ENCODE assay signal across 34 mouse cellular contexts in the genomic region with DNA sequence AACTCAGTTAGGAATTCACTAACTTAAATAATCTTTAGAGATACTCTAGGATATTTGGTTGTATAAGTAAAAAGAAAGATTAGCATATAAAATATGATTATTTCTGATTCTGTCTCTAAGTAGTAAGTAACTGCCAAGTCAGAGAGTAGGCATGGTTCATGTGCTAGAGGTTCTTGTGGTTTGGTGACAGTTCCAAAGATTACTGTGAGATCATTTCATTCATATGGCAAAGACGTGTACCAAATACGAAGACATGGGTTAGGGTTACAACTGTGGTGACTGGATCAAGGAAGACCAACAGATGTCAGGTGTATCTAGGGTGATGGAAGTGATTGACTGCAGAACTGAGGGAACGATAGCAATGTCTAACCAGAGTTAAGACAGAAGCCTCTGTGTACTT.
"Had no signal": no experiment of that assay in that cellular context is flagged by ENCODE, and none has a peak within 500 bp of the region (broad histone marks: within the 10 kb centered on the region; RNA-seq: fewer than 3 reads in every experiment).

No protein-coding gene starts in this region.

- H3K4me3 ChIP-seq: heart, embryonic 10.5 days; heart, embryonic 12.5 days; heart, embryonic 13.5 days; heart, embryonic 15.5 days; hindbrain, embryonic 10.5 days; hindbrain, embryonic 12.5 days; hindbrain, embryonic 13.5 days; hindbrain, embryonic 15.5 days; intestine, embryonic 15.5 days; kidney, embryonic 15.5 days; layer of hippocampus, adult 2 months had no signal

- ATAC-seq: hindbrain, embryonic 16.5 days; hindbrain, postnatal 0 days; inflammation-experienced regulatory T-cells, adult 6 months; intestine, embryonic 15.5 days; intestine, embryonic 16.5 days; intestine, postnatal 0 days had no signal

- H3K36me3 ChIP-seq: heart, embryonic 15.5 days; intestine, embryonic 15.5 days had no signal

- H3K9ac ChIP-seq: heart, embryonic 12.5 days; heart, embryonic 13.5 days; heart, embryonic 15.5 days; hindbrain, embryonic 12.5 days; hindbrain, embryonic 13.5 days; hindbrain, embryonic 14.5 days; hindbrain, embryonic 15.5 days; intestine, embryonic 15.5 days; kidney, embryonic 15.5 days had no signal

- DNase-seq: heart, postnatal 10 days; heart, postnatal 14 days; heart, postnatal 36 days; heart, postnatal 4 days; kidney, adult 11 months; kidney, adult 18-20 months; kidney, adult 2 months; kidney, adult 8-10 months; kidney, adult 9 months; kidney, postnatal 10 days; kidney, postnatal 14 days; kidney, postnatal 25 days; kidney, postnatal 36 days; kidney, postnatal 4 days; layer of hippocampus, adult 9-11 months; layer of hippocampus, postnatal 36 days had no signal

- H3K4me1 ChIP-seq: heart, embryonic 10.5 days; heart, embryonic 12.5 days; heart, embryonic 13.5 days; heart, embryonic 15.5 days; hindbrain, embryonic 10.5 days; hindbrain, embryonic 12.5 days; hindbrain, embryonic 13.5 days; hindbrain, embryonic 15.5 days; intestine, embryonic 15.5 days; kidney, embryonic 15.5 days had no signal

- H3K27ac ChIP-seq: heart, embryonic 10.5 days; heart, embryonic 13.5 days; heart, embryonic 15.5 days; hindbrain, embryonic 10.5 days; hindbrain, embryonic 12.5 days; hindbrain, embryonic 13.5 days; hindbrain, embryonic 14.5 days; hindbrain, embryonic 15.5 days; hindbrain, postnatal 0 days; intestine, embryonic 15.5 days; kidney, embryonic 15.5 days; kidney, postnatal 0 days; layer of hippocampus, adult 2 months had no signal

- H3K9me3 ChIP-seq: heart, embryonic 10.5 days; heart, embryonic 12.5 days; heart, embryonic 13.5 days; heart, embryonic 15.5 days; hindbrain, embryonic 10.5 days; hindbrain, embryonic 12.5 days; hindbrain, embryonic 13.5 days; hindbrain, embryonic 15.5 days; intestine, embryonic 15.5 days; kidney, embryonic 15.5 days had no signal

- H3K27me3 ChIP-seq: heart, embryonic 12.5 days; heart, embryonic 13.5 days; heart, embryonic 15.5 days; hindbrain, embryonic 12.5 days; hindbrain, embryonic 13.5 days; hindbrain, embryonic 15.5 days; intestine, embryonic 15.5 days; kidney, embryonic 15.5 days had no signal
